In the genomic region with DNA sequence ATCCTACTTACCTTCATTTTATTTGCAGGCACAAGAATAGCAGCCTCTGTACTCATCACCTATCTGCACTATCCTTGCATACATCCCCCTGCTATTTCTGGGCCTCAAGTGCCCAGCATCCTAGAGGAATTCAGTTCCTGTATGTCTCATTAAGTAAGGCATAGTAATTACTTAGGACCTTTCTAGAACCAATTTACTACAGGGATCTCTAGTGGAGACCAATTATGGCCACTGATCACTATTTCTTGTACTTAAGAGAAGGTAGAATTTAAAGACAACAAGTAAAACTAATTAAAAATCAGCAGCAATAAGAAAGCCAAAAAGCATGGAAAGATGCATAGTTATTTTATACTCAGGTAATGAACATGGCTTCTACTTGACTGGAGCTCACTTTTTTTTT, we compare ENCODE assay signal across 22 mouse cellular contexts. TPM values are rescaled to one million over a fixed set of nuclear protein-coding genes. Genes with fewer than 3 reads are reported as not detected.
"Had no signal": no experiment of that assay in that cellular context is flagged by ENCODE, and none has a peak within 500 bp of the region (broad histone marks: within the 10 kb centered on the region; RNA-seq: fewer than 3 reads in every experiment).

A gene (minus strand): TSS at position 101 of the 400 bp plus-strand sequence.

- DNase-seq: left cerebral cortex, postnatal 4 days; liver; liver, embryonic 13.5 days; liver, postnatal 0 days; lung, adult 18-20 months; lung, adult 2 months; lung, embryonic 14.5 days; lung, postnatal 10 days; lung, postnatal 14 days; lung, postnatal 36 days; lung, postnatal 4 days; midbrain, embryonic 14.5 days had no signal

RNA-seq across cellular contexts. Expression of the gene that starts here (rescaled TPM):
- total RNA-seq: left cerebral cortex, postnatal 10 days; left cerebral cortex, postnatal 14 days; left cerebral cortex, postnatal 25 days; left cerebral cortex, postnatal 36 days; left cerebral cortex, postnatal 4 days; liver, adult 2 months; megakaryocyte progenitor cell, adult 5-6 weeks; megakaryocyte, adult 5-6 weeks; megakaryocyte-erythroid progenitor cell, adult 5-6 weeks; midbrain, postnatal 0 days; monocyte, adult 5-6 weeks had no signal
